Mouse (Mus musculus): ENCODE measurements around the gene 4931414P19Rik.

Gene 4931414P19Rik

DNA sequence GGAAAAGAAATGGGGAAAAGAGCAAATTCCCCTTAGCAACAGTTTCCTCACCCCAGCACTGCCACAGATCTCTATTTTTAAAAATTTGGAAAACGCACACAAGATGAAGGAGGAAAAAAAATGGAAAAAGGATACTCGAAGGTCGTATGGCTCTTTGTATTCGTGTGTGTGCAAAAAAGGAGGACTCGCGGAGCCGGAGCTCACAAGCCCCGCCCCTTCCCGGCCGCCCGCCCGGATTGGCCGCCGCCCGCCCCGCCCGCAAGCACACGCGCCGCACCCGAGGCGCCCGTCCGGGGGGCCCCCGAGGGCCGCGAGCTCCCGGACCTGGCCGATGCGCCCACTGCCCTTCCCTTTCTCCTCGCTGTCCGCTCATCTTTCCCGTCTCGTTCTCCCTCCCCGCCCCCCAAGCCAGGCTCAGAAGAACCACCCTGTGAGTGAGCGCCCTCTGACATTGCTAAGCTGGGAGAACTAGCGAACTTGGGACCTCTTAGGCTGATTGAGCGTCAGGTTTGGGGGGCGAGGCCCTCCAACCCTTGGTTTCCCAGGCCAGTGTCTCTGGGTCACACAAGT lies at the start of gene 4931414P19Rik:
Gene 4931414P19Rik (minus strand): TSS at position 242 of the 570 bp plus-strand sequence.
- peak in 1 of 2 experiments; percentile 62 for DNase-seq (ENCODE audit: low spot score in 2 of 2)

GRCm38 (mm10) chr14:54653496-54653895 lies 47.7 kb upstream of the 4931414P19Rik start:
- peak; percentile 59 to 84 for DNase-seq (ENCODE audit: low spot score in 2 of 2)

GRCm38 (mm10) chr14:54652787-54653186 lies 47.0 kb upstream of the 4931414P19Rik start:
- no peak for DNase-seq (ENCODE audit: low spot score in 2 of 2)

GRCm38 (mm10) chr14:54651556-54651955 lies 45.8 kb upstream of the 4931414P19Rik start:
- no peak for DNase-seq (ENCODE audit: low spot score in 2 of 2)

GRCm38 (mm10) chr14:54650621-54651454 lies 45.0 kb upstream of the 4931414P19Rik start:
- peak in 1 of 2 experiments; percentile 89 for DNase-seq (ENCODE audit: low spot score in 2 of 2)

- DNase-seq (ENCODE audit: low spot score in 2 of 2), result no peak
Observed at GRCm38 (mm10) chr14:54647900-54648299, 42.1 kb upstream of the 4931414P19Rik start.

- DNase-seq (ENCODE audit: low spot score in 2 of 2), result no peak
Observed at GRCm38 (mm10) chr14:54646898-54647636, 41.3 kb upstream of the 4931414P19Rik start.

DNA sequence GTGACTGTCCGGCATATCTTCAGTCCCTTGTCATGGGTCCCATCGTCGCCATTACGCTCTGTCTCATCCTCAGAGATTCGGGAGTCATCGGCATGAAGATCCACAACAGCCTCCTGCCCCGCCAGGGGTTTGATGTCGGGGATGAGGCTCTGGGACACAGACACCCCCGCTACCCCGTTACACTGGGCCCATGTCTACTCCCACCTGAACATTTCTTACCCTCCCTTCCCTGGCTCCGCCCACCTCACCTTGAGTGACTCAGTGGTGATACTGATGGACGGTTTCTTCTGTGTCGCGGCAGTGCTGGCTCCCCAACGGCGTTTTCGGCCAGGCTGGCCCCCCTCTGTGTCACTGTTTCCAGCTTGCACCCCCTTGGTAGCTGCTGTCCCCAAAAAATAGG lies 40.7 kb upstream of the 4931414P19Rik start:
- no peak for DNase-seq (ENCODE audit: low spot score in 2 of 2)

GRCm38 (mm10) chr14:54644294-54644693 lies 38.5 kb upstream of the 4931414P19Rik start:
- no peak for DNase-seq (ENCODE audit: low spot score in 2 of 2)

DNA sequence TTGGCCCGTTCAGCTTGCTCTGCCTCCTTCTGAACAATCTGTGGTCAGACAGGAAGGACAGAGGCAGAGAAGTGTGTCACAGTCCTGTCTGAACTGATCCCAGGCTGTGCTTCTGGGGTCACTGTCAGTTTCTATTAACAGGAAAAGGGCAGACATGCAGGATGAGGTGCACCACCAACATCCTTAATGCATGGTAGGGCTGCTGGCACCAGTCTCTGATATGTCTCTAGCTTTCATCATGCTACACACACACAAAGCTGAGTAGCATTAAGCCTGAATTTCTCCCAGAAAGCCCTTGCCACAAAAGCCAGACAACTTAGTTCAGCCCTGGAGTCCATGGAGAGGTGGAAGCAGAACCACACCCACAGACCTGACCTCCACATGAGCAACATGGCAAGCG lies 37.2 kb upstream of the 4931414P19Rik start:
- no peak for DNase-seq (ENCODE audit: low spot score in 2 of 2)

DNA sequence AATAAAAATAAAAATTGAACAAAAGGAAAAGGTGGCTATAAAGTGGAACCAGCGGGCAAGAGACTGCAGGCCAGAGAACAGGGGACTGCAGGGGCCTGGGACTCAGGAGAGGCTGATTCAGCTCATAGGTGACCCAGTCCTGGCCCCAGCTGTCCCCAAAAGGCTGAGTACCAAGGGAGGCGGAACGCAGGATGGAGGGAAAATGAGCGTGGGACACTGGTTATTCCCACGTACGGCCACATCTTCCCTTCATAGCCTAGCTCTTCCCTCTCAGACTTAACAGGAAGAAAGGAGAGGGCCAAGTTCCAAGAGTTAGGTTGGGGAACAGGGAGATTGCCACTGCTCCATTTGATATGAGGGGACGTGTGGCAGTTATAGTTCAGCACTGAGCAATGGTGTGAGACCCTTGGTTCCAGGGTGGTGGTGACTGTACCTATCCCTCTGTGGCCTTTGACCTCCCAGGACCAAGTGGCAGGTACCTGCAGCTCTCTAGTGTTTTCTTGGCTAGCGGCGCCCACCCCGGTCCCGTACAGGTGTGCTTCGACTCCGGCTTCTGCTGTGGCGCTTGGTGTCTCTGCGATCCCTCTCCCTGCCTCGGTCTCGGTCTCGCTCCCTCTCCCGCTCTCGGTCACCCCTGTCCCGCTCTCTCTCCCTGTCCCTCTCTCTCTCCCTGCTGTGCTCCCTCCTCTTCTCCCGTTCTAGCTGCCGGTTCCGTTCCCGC lies 36.6 kb upstream of the 4931414P19Rik start:
- no peak for DNase-seq (ENCODE audit: low spot score in 2 of 2)

DNA sequence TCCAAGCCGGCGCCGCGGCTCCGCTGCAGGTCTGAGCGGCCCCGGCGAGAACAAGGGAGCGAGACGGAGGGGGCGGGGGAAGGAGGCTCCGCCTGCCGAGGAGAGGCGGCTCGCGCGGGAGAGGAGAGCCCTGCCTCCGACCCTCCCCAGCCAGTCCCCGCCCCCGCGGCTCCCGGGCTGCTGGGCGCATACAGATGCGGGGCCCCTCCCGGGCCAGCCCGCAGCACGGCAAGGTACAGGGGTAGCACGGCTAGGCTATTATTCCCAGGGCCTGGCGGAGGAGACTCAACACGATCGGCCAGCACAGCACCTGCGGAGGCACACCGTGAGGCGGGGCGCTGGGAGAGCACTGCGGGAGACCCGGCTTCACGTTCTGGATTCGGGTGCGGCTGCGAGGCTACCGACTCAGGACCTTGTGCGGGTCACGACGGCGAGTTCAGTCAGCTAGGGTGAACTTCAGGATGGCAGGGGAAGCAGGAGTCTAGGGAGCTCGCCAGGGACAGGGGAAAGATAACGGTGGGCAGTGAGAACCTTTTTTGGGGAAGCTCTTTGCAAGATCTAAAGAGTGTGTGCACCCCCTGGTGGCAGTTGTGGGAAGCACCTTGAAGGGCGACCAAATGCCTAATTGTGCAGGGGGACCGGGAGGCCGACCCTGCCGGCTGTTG lies 35.6 kb upstream of the 4931414P19Rik start, which contains the start of gene Cdh24:
Gene Cdh24 (minus strand): TSS at position 60 of the 665 bp plus-strand sequence.
- DNase-seq (ENCODE audit: low spot score in 2 of 2), result peak; percentile 68 to 86

GRCm38 (mm10) chr14:54640946-54641304 lies 35.1 kb upstream of the 4931414P19Rik start, which contains the start of gene Gm17606:
Gene Gm17606, plus strand, starts transcription at chr14:54640952.
- DNase-seq (ENCODE audit: low spot score in 2 of 2), result no peak

DNA sequence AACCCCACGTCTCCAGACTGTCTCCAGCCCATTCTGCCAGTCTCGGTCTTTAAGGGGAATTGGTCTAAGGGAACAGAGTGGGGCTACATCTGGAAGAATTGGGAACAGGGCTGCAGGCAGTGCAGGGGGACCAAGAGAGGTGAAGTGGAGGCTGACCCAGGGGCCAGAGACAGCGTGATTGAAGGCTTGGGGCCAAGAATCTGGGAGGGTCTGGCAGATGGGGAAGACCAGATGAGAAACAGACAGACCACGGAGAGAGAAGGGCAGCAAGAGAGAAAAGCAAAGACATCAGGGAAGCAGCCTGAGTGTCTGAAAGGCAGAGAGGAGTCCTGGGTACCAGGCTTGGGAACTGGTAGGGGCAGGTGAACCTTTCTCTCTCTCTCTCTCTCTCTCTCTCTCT lies 34.3 kb upstream of the 4931414P19Rik start:
- DNase-seq (ENCODE audit: low spot score in 2 of 2), result no peak

- no peak for DNase-seq (ENCODE audit: low spot score in 2 of 2)
Observed at GRCm38 (mm10) chr14:54638210-54638609, 32.4 kb upstream of the 4931414P19Rik start.

DNA sequence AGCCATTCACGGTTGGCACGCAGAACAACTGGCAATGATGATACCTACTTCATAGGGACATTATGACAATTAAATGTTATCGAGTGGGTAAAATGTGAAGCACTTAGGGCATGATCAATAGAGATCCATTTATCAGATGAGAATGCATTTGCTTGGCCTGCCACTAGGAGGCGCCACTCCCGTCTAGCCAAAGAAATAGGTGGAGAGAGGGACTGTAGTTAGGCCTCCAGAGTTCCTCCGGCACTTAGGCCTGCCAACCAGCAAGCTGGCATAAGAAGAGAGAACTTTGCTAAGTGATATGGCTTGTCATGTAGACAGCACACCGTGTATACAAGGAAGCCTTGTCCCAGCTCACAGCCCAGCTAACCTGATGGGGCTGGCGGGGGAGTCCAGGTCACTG lies 31.2 kb upstream of the 4931414P19Rik start:
- no peak for DNase-seq (ENCODE audit: low spot score in 2 of 2)

GRCm38 (mm10) chr14:54634182-54634581 lies 28.4 kb upstream of the 4931414P19Rik start:
- no peak for DNase-seq (ENCODE audit: low spot score in 2 of 2)

DNA sequence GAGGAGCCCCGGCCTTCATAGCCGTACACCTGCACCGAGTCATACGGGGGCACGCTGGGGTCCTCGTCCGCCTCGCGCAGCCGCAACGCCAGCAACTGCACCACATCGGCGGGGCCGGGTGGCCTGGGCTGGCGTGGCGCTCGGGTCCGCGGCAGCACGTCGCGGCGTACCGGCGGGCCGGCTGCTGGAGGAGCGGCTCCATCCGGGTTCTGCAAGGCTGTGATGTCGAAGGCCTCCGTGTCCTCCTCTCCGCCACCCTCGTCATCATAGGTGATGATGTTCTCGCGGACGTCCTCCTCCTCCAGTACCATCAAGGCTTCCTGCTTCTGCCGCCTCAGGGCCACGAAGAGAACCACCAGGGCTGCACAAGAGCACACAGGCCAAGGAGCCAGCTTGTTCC lies 26.5 kb upstream of the 4931414P19Rik start:
- no peak for DNase-seq (ENCODE audit: low spot score in 2 of 2)

GRCm38 (mm10) chr14:54631240-54631599 lies 25.4 kb upstream of the 4931414P19Rik start:
- DNase-seq (ENCODE audit: low spot score in 2 of 2), result no peak

DNA sequence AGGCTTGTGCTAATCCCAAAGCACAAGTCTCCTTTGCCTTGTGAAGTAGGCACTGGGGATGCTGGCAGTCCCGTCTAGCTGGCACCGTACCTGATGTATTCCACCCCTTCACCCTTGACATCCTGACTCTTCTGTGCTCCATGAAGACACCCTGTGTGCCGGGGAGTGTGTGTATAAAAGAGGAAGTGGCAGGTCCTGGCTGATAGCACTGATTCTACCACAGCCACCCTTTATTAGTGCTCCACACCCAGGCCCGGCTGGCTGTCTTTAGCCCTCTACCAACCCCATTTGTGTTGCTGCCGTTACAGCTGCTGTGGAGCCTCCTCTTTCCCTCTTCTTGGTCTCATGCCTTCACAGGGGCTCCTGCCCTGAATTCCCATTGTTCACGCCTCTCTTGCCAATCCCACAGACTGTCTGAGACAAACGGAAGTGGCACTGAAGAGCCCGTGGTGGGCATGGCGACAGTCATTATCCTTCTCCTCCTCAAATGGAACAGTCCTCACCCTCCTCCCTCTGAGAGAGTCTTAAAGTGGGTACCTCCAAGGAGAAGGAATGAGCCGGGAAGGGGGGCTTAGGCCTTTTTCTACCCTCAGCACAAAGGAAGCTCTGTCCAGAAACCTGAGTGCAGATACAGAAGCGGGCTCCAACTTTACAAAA lies 24.9 kb upstream of the 4931414P19Rik start:
- no peak for DNase-seq (ENCODE audit: low spot score in 2 of 2)

DNA sequence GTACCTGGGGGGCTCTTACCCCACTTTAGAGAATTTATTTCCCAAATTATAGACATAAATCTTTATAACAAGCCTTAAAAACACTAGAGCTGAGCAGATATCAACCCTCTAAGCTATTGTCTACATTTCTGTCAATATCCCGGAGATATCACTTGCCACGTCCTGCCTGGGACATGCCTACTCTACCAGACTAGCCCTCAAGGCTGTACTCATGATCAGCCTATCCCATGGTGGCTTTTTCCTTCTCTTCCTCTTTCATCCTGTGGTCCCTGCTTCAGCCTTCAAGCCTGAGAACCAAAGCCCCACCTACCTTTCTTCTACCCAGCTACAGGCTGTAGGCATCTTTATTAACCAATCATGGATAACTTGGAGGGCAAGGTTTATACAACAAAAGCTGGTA lies 24.0 kb upstream of the 4931414P19Rik start:
- no peak for DNase-seq (ENCODE audit: low spot score in 2 of 2)

All from left cerebral cortex, adult 9 months (tissue).